Mouse (Mus musculus) neural tube, embryonic 12.5 days (tissue): ENCODE results near the gene Celf5. TPM values are rescaled to one million over a fixed set of nuclear protein-coding genes. Genes with fewer than 3 reads are reported as not detected.
A peak's percentile ranks its signal among the peaks of the same experiment; 100 is the strongest.

ENCODE experiments used
- ATAC-seq: fragments of 200-750 bp; cut with Nextera tagmentation; 2 replicates; pipeline ENCODE4 v1.8.0; 2017; ENCODE audit warnings: low read depth, mild to moderate bottlenecking, moderate TSS enrichment, moderate library complexity; ENCODE audit not compliant: low FRiP score
- H3K27ac ChIP-seq: fragments of 300-500 bp; sonication (generic); 2 replicates; pipeline ENCODE4 v1.5.1; 2016
- H3K27me3 ChIP-seq: fragments of 300-500 bp; sonication (generic); replicated peaks from 2 replicates; pipeline ENCODE4 v1.6.1; 2016; ENCODE audit warnings: mild to moderate bottlenecking
- H3K36me3 ChIP-seq: fragments of 300-500 bp; sonication (generic); 2 replicates; pipeline ENCODE4 v1.6.1; 2016; ENCODE audit warnings: mild to moderate bottlenecking
- H3K4me1 ChIP-seq: fragments of 300-500 bp; sonication (generic); 2 replicates; pipeline ENCODE4 v1.6.1; 2016
- H3K4me2 ChIP-seq: fragments of 300-500 bp; sonication (generic); replicated peaks from 2 replicates; pipeline ENCODE4 v1.6.1; 2016; ENCODE audit warnings: mild to moderate bottlenecking
- H3K4me3 ChIP-seq: fragments of 300-500 bp; sonication (generic); 2 replicates; pipeline ENCODE4 v1.5.1; 2016
- H3K9ac ChIP-seq: fragments of 300-500 bp; sonication (generic); 2 replicates; pipeline ENCODE4 v1.6.1; 2016; ENCODE audit warnings: mild to moderate bottlenecking
- H3K9me3 ChIP-seq: fragments of 300-500 bp; sonication (generic); 2 replicates; pipeline ENCODE4 v1.6.1; 2016; ENCODE audit warnings: mild to moderate bottlenecking
- WGBS: fragments of 180-500 bp; shearing (Covaris S2); methylation state at CpG from one replicate; pipeline ENCODE4 v1.1.7; 2016; 5-methylcytosine and 5-hydroxymethylcytosine counted together
- polyA plus RNA-seq: library from polyadenylated mRNA; unstranded; fragments of >200 nt; fragmentation: Nextera tagmentation; extraction: Ambion mirVana; gene quantifications from 2 replicates; pipeline ENCODE4 v1.2.1, GENCODE M21; 2016

The Celf5 gene
- polyA plus RNA-seq, 1 experiment from 2014 or later: 32.3 TPM

DNA sequence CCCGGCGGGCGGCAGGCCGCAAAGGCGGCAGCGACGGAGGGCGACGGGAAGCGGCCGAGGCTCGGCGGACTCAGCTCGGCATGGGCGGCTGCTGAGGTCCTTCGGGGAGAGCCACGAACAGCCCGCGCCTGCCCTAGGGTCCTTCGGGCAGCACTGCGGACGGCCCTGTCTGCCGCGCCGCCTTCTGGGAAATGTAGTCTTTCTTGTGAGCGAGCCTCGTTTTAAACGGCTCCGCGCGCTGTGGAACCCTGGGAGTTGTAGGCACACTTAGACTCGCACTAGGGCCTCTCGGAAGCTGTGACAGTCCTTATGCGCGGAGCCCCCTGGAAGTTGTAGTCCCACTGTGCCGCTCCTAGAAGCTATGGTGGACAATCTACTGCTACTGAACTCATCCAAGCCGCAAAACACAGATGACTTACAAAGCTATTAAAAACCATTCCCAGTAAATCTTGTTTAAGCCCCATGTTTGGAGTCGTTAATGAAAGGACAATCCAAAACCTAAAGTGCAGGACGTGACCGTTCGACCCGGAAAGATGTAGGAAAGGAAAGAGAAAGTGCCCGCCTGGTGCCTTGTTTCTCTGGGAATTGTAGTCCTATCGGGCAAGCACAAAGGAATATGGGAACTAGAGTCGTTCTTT lies 13.9 kb upstream of the Celf5 start, which contains the start of gene Ncln:
Gene Ncln, minus strand, starts transcription at position 129 of the 638 bp plus-strand sequence.
- Histone ChIP-seq H3K4me1 (peaks cover 19% of the 10 kb centered on the region), H3K4me2 (peak within 1 kb of the TSS; percentile 97), H3K27ac (no peak within 1 kb of the TSS; the same call in 1 of the 2 replicates), H3K9me3 (no peaks in the 10 kb centered on the region), H3K27me3 (no peaks in the 10 kb centered on the region), H3K36me3 (peaks cover 22% of the 10 kb centered on the region), H3K4me3 (peak within 1 kb of the TSS; percentile 72), H3K9ac (peak within 1 kb of the TSS; percentile 77)
- peak; percentile 95 for ATAC-seq
- WGBS: under 1% methylated on average over 45 of the region's 45 CpGs

DNA sequence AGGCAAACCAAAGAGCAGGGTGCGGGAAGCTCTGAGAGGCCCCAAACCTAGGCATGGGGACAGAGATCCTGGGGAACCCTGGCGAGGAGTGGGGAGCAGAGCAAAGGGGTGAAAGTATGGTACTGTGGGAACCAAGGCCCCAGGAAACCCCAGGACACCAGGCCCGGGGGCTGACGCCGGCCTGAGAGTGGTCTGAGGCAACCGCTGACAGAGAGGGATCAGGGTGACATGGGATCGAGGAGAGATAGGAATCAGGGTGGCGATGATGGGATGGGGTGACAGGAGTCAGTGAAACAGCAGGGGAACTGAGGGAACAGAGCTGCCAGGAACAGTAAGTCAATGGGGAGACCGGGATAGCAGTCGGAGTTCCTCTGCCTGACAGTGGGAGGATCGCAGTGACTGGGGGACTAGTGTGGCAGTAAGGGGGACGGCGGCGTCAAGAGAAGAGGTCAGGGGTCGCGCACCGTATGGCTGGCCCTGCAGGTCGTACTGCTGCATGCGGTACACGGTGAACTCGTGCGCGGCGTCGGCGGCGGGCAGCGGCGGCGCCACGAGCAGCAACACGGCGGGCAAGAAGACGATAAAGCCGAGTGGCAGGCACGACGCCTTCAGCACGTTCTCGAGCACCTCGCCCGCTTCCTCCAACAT lies 13.2 kb upstream of the Celf5 start:
- no peaks in the 10 kb centered on the region for H3K27me3 ChIP-seq
- peak; percentile 43 for ATAC-seq
- peak overlapping the region; percentile 72 for H3K4me3 ChIP-seq
- H3K4me2 ChIP-seq: peak overlapping the region; percentile 97
- no peaks in the 10 kb centered on the region for H3K9me3 ChIP-seq
- H3K36me3 ChIP-seq: peaks cover 28% of the 10 kb centered on the region
- WGBS: 2% methylated on average over 41 of the region's 41 CpGs
- H3K27ac ChIP-seq: no peak overlapping the region; the same call in 1 of the 2 replicates
- H3K4me1 ChIP-seq: peaks cover 19% of the 10 kb centered on the region
- H3K9ac ChIP-seq: peak overlapping the region; percentile 77

DNA sequence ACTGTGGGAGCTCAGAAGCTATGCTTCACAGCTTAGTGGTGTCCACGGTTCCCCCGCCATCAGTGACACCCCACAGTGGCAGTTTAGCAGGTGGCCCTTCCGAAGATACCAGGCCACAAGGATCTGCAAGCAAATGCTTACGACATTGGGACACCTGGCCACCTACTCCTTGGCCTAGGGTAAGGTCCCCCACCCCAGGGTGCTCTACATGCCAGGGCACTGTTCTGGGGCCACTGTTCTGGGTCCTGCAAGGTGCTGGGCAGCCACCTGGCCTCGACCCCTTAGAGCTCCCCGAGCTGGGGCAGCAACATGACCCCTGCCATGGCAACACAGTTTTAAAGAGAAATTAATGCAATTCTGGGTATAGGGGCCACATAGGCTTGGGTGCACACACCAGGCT lies 12.6 kb upstream of the Celf5 start:
- Histone ChIP-seq H3K4me1 (peaks cover 19% of the 10 kb centered on the region), H3K36me3 (peaks cover 34% of the 10 kb centered on the region), H3K9me3 (no peaks in the 10 kb centered on the region), H3K27me3 (no peaks in the 10 kb centered on the region), H3K27ac (no peak overlapping the region), H3K4me3 (peak overlapping the region; percentile 72), H3K9ac (peak overlapping the region; percentile 77), H3K4me2 (peak overlapping the region; percentile 97)
- no peak for ATAC-seq
- WGBS: 80% methylated on average over 6 of the region's 6 CpGs

GRCm38 (mm10) chr10:81494260-81495041 lies 11.9 kb upstream of the Celf5 start:
- H3K27me3 ChIP-seq: no peaks in the 10 kb centered on the region
- 0 out of 2 replicates have a peak overlapping the region, but pooled peaks have one; percentile 5 for H3K4me3 ChIP-seq
- H3K4me2 ChIP-seq: peak overlapping the region; percentile 97
- H3K27ac ChIP-seq: no peak overlapping the region
- peaks cover 41% of the 10 kb centered on the region for H3K36me3 ChIP-seq
- ATAC-seq: no peak
- WGBS: 83% methylated on average over 11 of the region's 11 CpGs
- H3K9ac ChIP-seq: no peak overlapping the region
- H3K9me3 ChIP-seq: no peaks in the 10 kb centered on the region
- H3K4me1 ChIP-seq: peaks cover 19% of the 10 kb centered on the region

GRCm38 (mm10) chr10:81493601-81494220 lies 11.2 kb upstream of the Celf5 start:
- Histone ChIP-seq H3K36me3 (peaks cover 48% of the 10 kb centered on the region), H3K9me3 (no peaks in the 10 kb centered on the region), H3K4me2 (no peak overlapping the region; the same call in 1 of the 2 replicates), H3K9ac (no peak overlapping the region), H3K4me3 (0 out of 2 replicates have a peak overlapping the region, but pooled peaks have one; percentile 5), H3K4me1 (peaks cover 19% of the 10 kb centered on the region), H3K27me3 (no peaks in the 10 kb centered on the region), H3K27ac (no peak overlapping the region)
- ATAC-seq: no peak
- WGBS: 85% methylated on average over 8 of the region's 8 CpGs

DNA sequence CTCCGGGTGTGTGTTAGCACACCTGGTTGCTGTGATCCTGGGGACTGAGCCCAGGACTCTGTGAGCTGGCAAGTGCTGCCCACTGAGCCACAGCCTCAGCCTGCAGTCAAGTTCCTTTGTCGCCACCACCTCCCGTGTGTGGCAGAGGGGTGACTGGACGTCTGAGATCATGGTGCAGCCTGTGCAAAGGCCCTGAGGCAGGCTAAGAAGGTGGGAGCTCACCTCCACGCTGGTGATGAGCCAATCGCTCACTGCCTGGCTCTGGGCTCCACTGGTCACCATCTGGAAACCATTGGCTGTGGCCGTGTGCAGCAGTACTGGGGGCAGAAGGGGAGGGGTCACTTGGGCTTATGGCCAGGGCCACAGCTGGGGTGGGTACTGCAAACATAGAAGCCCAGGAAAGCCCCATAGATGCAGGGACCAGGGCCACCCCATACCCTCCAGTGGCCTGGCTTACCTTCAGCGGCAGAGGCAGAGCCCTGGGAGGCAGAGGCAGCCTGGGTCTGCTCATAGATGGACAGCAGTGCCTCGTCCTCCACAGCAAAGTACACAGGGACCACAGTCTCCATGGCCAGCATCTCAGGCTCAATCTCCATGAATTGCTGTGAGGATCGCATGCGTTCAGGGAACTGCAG lies 10.2 kb upstream of the Celf5 start:
- ATAC-seq: no peak
- Histone ChIP-seq H3K27ac (no peak overlapping the region), H3K4me1 (peaks cover 19% of the 10 kb centered on the region), H3K4me3 (no peak overlapping the region), H3K27me3 (no peaks in the 10 kb centered on the region), H3K9me3 (no peaks in the 10 kb centered on the region), H3K9ac (no peak overlapping the region), H3K4me2 (no peak overlapping the region), H3K36me3 (peaks cover 58% of the 10 kb centered on the region)
- WGBS: 90% methylated on average over 11 of the region's 11 CpGs

DNA sequence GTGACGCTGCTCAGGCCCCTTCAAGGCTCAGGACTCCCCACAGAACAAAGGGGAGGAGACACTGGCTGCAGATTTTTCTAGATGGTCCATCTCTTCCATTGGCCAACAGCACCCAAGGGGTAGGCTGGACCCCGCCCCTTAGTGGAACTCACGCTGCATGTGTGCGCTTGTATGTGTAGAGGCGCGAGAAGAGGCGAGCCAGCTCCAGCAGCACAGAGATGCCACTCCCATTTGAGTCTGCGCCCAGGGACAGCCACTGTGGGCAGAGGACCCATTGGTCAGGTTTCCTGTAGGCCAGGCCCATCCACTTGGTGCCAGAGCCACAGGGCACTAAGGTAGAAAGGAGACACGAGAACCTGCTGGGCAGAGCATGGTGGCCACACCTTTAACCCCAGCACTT lies 8.5 kb upstream of the Celf5 start:
- Histone ChIP-seq H3K4me3 (no peak overlapping the region), H3K4me1 (peaks cover 19% of the 10 kb centered on the region), H3K9ac (no peak overlapping the region), H3K27me3 (no peaks in the 10 kb centered on the region), H3K9me3 (no peaks in the 10 kb centered on the region), H3K36me3 (peaks cover 75% of the 10 kb centered on the region), H3K27ac (no peak overlapping the region), H3K4me2 (no peak overlapping the region)
- no peak for ATAC-seq
- WGBS: 98% methylated on average over 9 of the region's 9 CpGs

- Histone ChIP-seq H3K4me3 (no peak overlapping the region), H3K9ac (no peak overlapping the region), H3K4me1 (peaks cover 15% of the 10 kb centered on the region), H3K27me3 (no peaks in the 10 kb centered on the region), H3K9me3 (no peaks in the 10 kb centered on the region), H3K27ac (no peak overlapping the region), H3K4me2 (no peak overlapping the region), H3K36me3 (peaks cover 75% of the 10 kb centered on the region)
- ATAC-seq: no peak
- 88% methylated on average over 14 of the region's 14 CpGs for WGBS
Measured at GRCm38 (mm10) chr10:81489941-81490340, 7.4 kb upstream of the Celf5 start.

DNA sequence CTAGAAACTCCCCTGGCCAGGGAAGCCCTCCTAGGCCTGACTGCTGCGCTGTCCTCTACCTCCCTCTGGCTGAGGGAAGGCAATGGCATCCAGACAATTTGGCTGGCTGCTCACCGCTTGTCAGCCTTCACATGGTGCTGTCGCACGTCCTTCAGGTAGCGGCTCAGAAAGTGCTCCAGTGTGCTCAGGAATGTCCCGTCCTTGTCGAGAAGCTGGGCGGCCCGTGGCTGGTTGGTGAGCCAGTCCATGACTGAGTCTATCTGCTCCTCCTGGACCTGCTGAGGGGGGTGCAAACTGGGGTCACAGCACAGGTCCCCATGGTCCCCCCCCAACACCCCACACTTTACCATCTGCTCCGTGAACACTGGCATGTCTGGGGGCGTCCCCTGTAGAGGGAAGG lies 5.6 kb upstream of the Celf5 start:
- WGBS: 92% methylated on average over 11 of the region's 11 CpGs
- no peaks in the 10 kb centered on the region for H3K9me3 ChIP-seq
- H3K36me3 ChIP-seq: peaks cover 70% of the 10 kb centered on the region
- ATAC-seq: no peak
- no peaks in the 10 kb centered on the region for H3K27me3 ChIP-seq
- peaks cover 10% of the 10 kb centered on the region for H3K4me1 ChIP-seq
- H3K4me2 ChIP-seq: no peak overlapping the region
- no peak overlapping the region for H3K9ac ChIP-seq
- no peak overlapping the region for H3K4me3 ChIP-seq
- no peak overlapping the region for H3K27ac ChIP-seq

DNA sequence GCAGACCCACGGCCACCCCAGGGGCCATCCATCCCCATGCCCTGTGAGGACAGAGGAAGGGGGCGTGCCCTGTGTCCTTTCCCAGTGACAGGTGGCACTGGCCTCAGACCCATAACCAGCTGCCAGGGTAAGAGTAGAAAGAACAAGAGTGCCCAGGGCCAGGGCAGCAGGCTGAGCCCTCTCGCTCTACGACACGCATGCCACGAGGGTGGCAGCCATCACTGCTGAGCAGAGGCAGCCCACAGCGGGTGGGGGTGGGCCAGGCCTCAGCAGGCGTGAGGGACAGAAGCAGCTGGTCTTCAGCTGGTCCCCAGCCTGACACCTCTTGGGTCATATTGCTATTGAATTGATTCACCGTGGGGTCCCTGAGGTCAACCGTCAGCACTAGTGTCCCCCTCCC lies 4.0 kb upstream of the Celf5 start:
- 89% methylated on average over 10 of the region's 10 CpGs for WGBS
- Histone ChIP-seq H3K4me2 (no peak overlapping the region), H3K4me3 (no peak overlapping the region), H3K9me3 (no peaks in the 10 kb centered on the region), H3K27ac (no peak overlapping the region), H3K9ac (no peak overlapping the region), H3K36me3 (peaks cover 54% of the 10 kb centered on the region), H3K4me1 (peaks cover 17% of the 10 kb centered on the region), H3K27me3 (peaks cover 8% of the 10 kb centered on the region)
- no peak for ATAC-seq

DNA sequence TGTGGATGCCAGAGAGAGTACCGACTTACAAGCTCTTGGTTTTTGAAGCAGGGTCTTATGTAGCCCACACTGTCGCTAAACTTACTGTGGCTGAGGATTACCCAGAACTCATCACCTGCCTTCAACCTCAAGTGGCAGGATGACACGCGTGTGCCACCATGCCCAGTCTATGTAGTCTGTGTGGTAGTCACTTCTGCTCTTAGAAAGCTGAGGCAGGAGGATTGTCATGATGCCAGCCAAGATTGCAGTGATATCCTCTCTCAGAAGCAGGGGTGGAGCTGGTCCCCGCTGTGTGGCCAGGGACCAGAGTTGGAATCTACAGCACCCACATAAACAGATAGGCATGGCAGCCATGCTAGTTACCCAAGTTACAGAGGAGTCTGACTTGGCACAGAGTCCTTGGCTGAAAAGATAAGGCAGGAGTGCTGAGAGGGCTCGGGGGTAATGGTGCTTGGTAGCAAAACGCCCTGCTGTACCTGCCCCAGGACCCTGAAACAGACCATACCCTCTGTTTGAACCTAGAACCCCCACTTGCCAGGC lies 3.0 kb upstream of the Celf5 start:
- Histone ChIP-seq H3K4me1 (peaks cover 25% of the 10 kb centered on the region), H3K27me3 (peaks cover 13% of the 10 kb centered on the region), H3K4me2 (no peak overlapping the region), H3K9ac (no peak overlapping the region), H3K9me3 (no peaks in the 10 kb centered on the region), H3K27ac (no peak overlapping the region), H3K4me3 (no peak overlapping the region), H3K36me3 (peaks cover 45% of the 10 kb centered on the region)
- ATAC-seq: no peak
- 77% methylated on average over 7 of the region's 7 CpGs for WGBS
